Mouse (Mus musculus) CH12.LX (cell line): Measurements from ENCODE around the gene Itpr1. TPM values are rescaled to one million over a fixed set of nuclear protein-coding genes. Genes with fewer than 3 reads are reported as not detected.

ENCODE experiments used
- DNase-seq: peaks from one replicate; pipeline ENCODE4 v3.0.0-alpha.2; 2013; ENCODE audit errors: extremely low read depth
- H3K27ac ChIP-seq: 2 replicates; pipeline ENCODE4 v1.5.1; 2012; ENCODE audit warnings: low read depth, mild to moderate bottlenecking, control low read depth, moderate library complexity; ENCODE audit not compliant: insufficient read depth
- H3K27me3 ChIP-seq: replicated peaks from 2 replicates; pipeline ENCODE3; 2012; ENCODE audit warnings: inconsistent platforms
- H3K36me3 ChIP-seq, 2 experiments: replicated peaks in 1 of 2; 2 replicates each; pipeline versions ENCODE3 to v1.6.1; 2012; ENCODE audit warnings: inconsistent platforms in 1 of 2, low read length in 1 of 2, mild to moderate bottlenecking in 1 of 2, mixed read lengths in 1 of 2, moderate library complexity in 1 of 2; ENCODE audit not compliant: control insufficient read depth in 1 of 2, insufficient read depth in 1 of 2
- H3K4me1 ChIP-seq, 2 experiments: 2 replicates each; pipeline ENCODE4 v1.6.1; 2012; ENCODE audit warnings: inconsistent platforms in 1 of 2, moderate library complexity in 1 of 2; ENCODE audit not compliant: insufficient read depth in 2 of 2, control insufficient read depth in 1 of 2
- H3K4me2 ChIP-seq: 2 replicates; pipeline ENCODE4 v1.6.1; 2012; ENCODE audit warnings: low read depth, mild to moderate bottlenecking, control low read depth; ENCODE audit not compliant: poor library complexity, insufficient read depth, severe bottlenecking
- H3K4me3 ChIP-seq, 3 experiments: fragments of 150-350 bp in 1 of 3; sonication (generic) in 1 of 3; replicated peaks in 1 of 3; 2 replicates each; pipeline versions ENCODE3 to v1.5.1; 2011 to 2012; ENCODE audit warnings: low read depth in 2 of 3, low read length in 2 of 3, mild to moderate bottlenecking in 2 of 3, moderate library complexity in 2 of 3, control low read depth in 1 of 3, improper control_type of control experiment in 1 of 3, inconsistent platforms in 1 of 3, mixed read lengths in 1 of 3; ENCODE audit not compliant: poor library complexity in 1 of 3
- H3K79me2 ChIP-seq: replicated peaks from 2 replicates; pipeline ENCODE4 v1.6.1; 2012; ENCODE audit warnings: mild to moderate bottlenecking, moderate library complexity; ENCODE audit not compliant: control insufficient read depth, poor library complexity, insufficient read depth, severe bottlenecking; ENCODE audit errors: extremely low read depth
- H3K9ac ChIP-seq: 2 replicates; pipeline ENCODE4 v1.6.1; 2012; ENCODE audit warnings: low read depth, mild to moderate bottlenecking, control low read depth, moderate library complexity; ENCODE audit not compliant: insufficient read depth
- H3K9me3 ChIP-seq: replicated peaks from 2 replicates; pipeline ENCODE3; 2012; ENCODE audit warnings: low read length, inconsistent platforms, mixed read lengths
- CHD2 ChIP-seq: IDR thresholded peaks from 2 replicates; pipeline ENCODE4 v1.6.1; 2011; ENCODE audit warnings: low read length, improper control_type of control experiment
- EP300 ChIP-seq: IDR thresholded peaks from 2 replicates; pipeline ENCODE4 v1.6.1; 2011; ENCODE audit warnings: low read length, improper control_type of control experiment
- GABPA ChIP-seq: IDR thresholded peaks from 2 replicates; pipeline ENCODE4 v1.6.1; 2012; ENCODE audit warnings: low read depth, low read length, improper control_type of control experiment, inconsistent platforms; ENCODE audit not compliant: insufficient replicate concordance
- KAT2A ChIP-seq: IDR thresholded peaks from 2 replicates; pipeline ENCODE4 v1.6.1; 2012; ENCODE audit warnings: low read length, improper control_type of control experiment, inconsistent platforms; ENCODE audit not compliant: insufficient replicate concordance
- MAFK ChIP-seq: IDR thresholded peaks from 2 replicates; pipeline ENCODE4 v1.6.1; 2011; ENCODE audit warnings: low read length, improper control_type of control experiment; ENCODE audit not compliant: insufficient replicate concordance
- MYC ChIP-seq: IDR thresholded peaks from 2 replicates; pipeline ENCODE4 v1.6.1; 2011; ENCODE audit warnings: low read depth, mild to moderate bottlenecking, improper control_type of control experiment, low read length
- NRF1 ChIP-seq: IDR thresholded peaks from 2 replicates; pipeline ENCODE4 v1.6.1; 2014; ENCODE audit warnings: low read depth, mild to moderate bottlenecking, inconsistent platforms, low read length, improper control_type of control experiment, moderate library complexity
- PAX5 ChIP-seq: IDR thresholded peaks from 2 replicates; pipeline ENCODE4 v1.6.1; 2012; ENCODE audit warnings: low read length, inconsistent platforms, mixed read lengths
- RCOR1 ChIP-seq: conservative IDR thresholded peaks from 2 replicates; pipeline ENCODE4 v1.6.1; 2012; ENCODE audit warnings: low read depth, mild to moderate bottlenecking, inconsistent platforms, low read length, improper control_type of control experiment
- SIN3A ChIP-seq: IDR thresholded peaks from 2 replicates; pipeline ENCODE4 v1.6.1; 2012; ENCODE audit warnings: low read length, improper control_type of control experiment, inconsistent platforms
- SMC3 ChIP-seq: IDR thresholded peaks from 2 replicates; pipeline ENCODE4 v1.6.1; 2011; ENCODE audit warnings: low read depth, low read length, improper control_type of control experiment
- TCF12 ChIP-seq: IDR thresholded peaks from 2 replicates; pipeline ENCODE4 v1.6.1; 2014; ENCODE audit warnings: low read depth, mild to moderate bottlenecking, inconsistent platforms, low read length, improper control_type of control experiment
- dilution Hi-C: fragments of 300-500 bp; cut with MboI; formaldehyde crosslinking; loops from 2 replicates; pipeline ENCODE4 v1.14.3; 2020; ENCODE audit warnings: low sequenced_read_pairs; ENCODE audit not compliant: extremely low pct_unique_long_range_greater_than_20kb, extremely low pct_ligation_motif_present
- in situ Hi-C: fragments of 300-500 bp; cut with MboI; formaldehyde crosslinking; loops from 3 replicates; pipeline ENCODE4 v1.14.3; 2019; ENCODE audit warnings: low sequenced_read_pairs, low pct_ligation_motif_present, low pct_unique_long_range_greater_than_20kb, mixed read lengths
- polyA plus RNA-seq: library from polyadenylated mRNA; unstranded; fragments of >175 nt; gene quantifications from 2 replicates; pipeline ENCODE4 v1.2.1, GENCODE M21; 2012; ENCODE audit warnings: low read depth; ENCODE audit not compliant: insufficient read length
- total RNA-seq, 2 experiments: library from RNA; depleted of rRNA; stranded (reverse); fragments of 300-350 nt in 1 of 2; fragments of >200 nt in 1 of 2; gene quantifications; 2 replicates each; pipeline ENCODE4 v1.2.3; 2012 to 2014

The Itpr1 gene
- total and polyA plus RNA-seq, 3 experiments: 42.8 to 73.1 (median 53.4) TPM

GRCm38 (mm10) chr6:108206145-108206544 is 6.8 kb upstream of the Itpr1 start:
- Histone ChIP-seq H3K4me3 (no peak overlapping the region), H3K4me1 (peaks cover 0 to 14% of the 10 kb centered on the region in 2 experiments; a peak in 3 of 4 replicates), H3K36me3 (no peaks in the 10 kb centered on the region), H3K4me2 (no peak overlapping the region), H3K27me3 (no peaks in the 10 kb centered on the region), H3K9me3 (no peaks in the 10 kb centered on the region), H3K79me2 (no peaks in the 10 kb centered on the region), H3K9ac (no peak overlapping the region), H3K27ac (no peak overlapping the region)
- dilution Hi-C loops: no loop called here
- no peak for DNase-seq
- in situ Hi-C loops: no loop called here
- TF ChIP-seq CHD2 (no peak), NRF1 (no peak), RCOR1 (no peak), MYC (no peak), SMC3 (no peak), PAX5 (no peak), SIN3A (no peak)

- no peak overlapping the region for H3K4me3 ChIP-seq
- no peaks in the 10 kb centered on the region for H3K27me3 ChIP-seq
- H3K27ac ChIP-seq: no peak overlapping the region
- in situ Hi-C loops (no loop called here), dilution Hi-C loops (no loop called here)
- no peak overlapping the region for H3K9ac ChIP-seq
- H3K9me3 ChIP-seq: no peaks in the 10 kb centered on the region
- no peaks in the 10 kb centered on the region for H3K36me3 ChIP-seq
- no peaks in the 10 kb centered on the region for H3K79me2 ChIP-seq
- peaks cover 6 to 23% of the 10 kb centered on the region in 2 experiments for H3K4me1 ChIP-seq
- no peak for DNase-seq
- H3K4me2 ChIP-seq: no peak overlapping the region
- no peak for TF ChIP-seq KAT2A
- TF ChIP-seq MAFK: no peak
- peak; percentile 72; the same call in 1 of the 2 replicates for TF ChIP-seq TCF12
- TF ChIP-seq EP300: 0 out of 2 replicates have a peak, but pooled peaks have one; percentile 48
- no peak for TF ChIP-seq CHD2
- no peak for TF ChIP-seq GABPA
Observed at GRCm38 (mm10) chr6:108206914-108207566, 5.9 kb upstream of the Itpr1 start.
